Mouse (Mus musculus): ENCODE measurements around the gene Sstr2. TPM values are rescaled to one million over a fixed set of nuclear protein-coding genes. Genes with fewer than 3 reads are reported as not detected.
A peak's percentile ranks its signal among the peaks of the same experiment; 100 is the strongest.

The Sstr2 gene
- 0.65 and 1.4 TPM in 2 replicates for polyA plus RNA-seq (2015; fragmentation: Nextera tagmentation; extraction: Ambion mirVana)

- H3K27ac ChIP-seq, result no peak within 1 kb of the TSS
- H3K4me2 ChIP-seq (replicated peaks), result peak within 1 kb of the TSS; percentile 96
- H3K9me3 ChIP-seq, result no peaks in the 10 kb centered on the region
- peak within 1 kb of the TSS; percentile 40 for H3K9ac ChIP-seq
- H3K27me3 ChIP-seq (replicated peaks), result peaks cover 43% of the 10 kb centered on the region
- peak; percentile 75 for ATAC-seq
- H3K4me1 ChIP-seq (replicated peaks), result peaks cover 24% of the 10 kb centered on the region
- H3K4me3 ChIP-seq (replicated peaks), result peak within 1 kb of the TSS; percentile 44
- H3K36me3 ChIP-seq, result no peaks in the 10 kb centered on the region
- WGBS, result under 1% methylated on average over 54 of the region's 54 CpGs
These were observed at the start of gene Sstr2 for GRCm38 (mm10) chr11:113618672-113619419. Sstr2 (plus strand) TSS chr11:113619342.

- no peak for ATAC-seq
These were observed 47.5 kb upstream of the Sstr2 start for GRCm38 (mm10) chr11:113571616-113572015.

GRCm38 (mm10) chr11:113572641-113573040 is 46.5 kb upstream of the Sstr2 start:
- ATAC-seq, result no peak
- no peak overlapping the region for H3K9ac ChIP-seq

More at GRCm38 (mm10) chr11:113571616-113572015, 47.5 kb upstream of the Sstr2 start:
- Histone ChIP-seq H3K27ac (no peak overlapping the region), H3K4me1 (replicated peaks) (no peaks in the 10 kb centered on the region), H3K27me3 (replicated peaks) (no peaks in the 10 kb centered on the region), H3K9me3 (no peaks in the 10 kb centered on the region), H3K36me3 (no peaks in the 10 kb centered on the region), H3K4me2 (replicated peaks) (no peak overlapping the region), H3K4me3 (replicated peaks) (no peak overlapping the region), H3K9ac (no peak overlapping the region)

GRCm38 (mm10) chr11:113577221-113577620 is 41.9 kb upstream of the Sstr2 start:
- Histone ChIP-seq H3K4me3 (replicated peaks) (no peak overlapping the region), H3K27me3 (replicated peaks) (no peaks in the 10 kb centered on the region), H3K4me2 (replicated peaks) (no peak overlapping the region), H3K4me1 (replicated peaks) (no peaks in the 10 kb centered on the region), H3K36me3 (no peaks in the 10 kb centered on the region), H3K9me3 (no peaks in the 10 kb centered on the region), H3K27ac (no peak overlapping the region), H3K9ac (no peak overlapping the region)
- WGBS, result 84% methylated on average over 4 of the region's 4 CpGs
- no peak for ATAC-seq

More at GRCm38 (mm10) chr11:113572641-113573040, 46.5 kb upstream of the Sstr2 start:
- Histone ChIP-seq H3K4me2 (replicated peaks) (no peak overlapping the region), H3K27me3 (replicated peaks) (no peaks in the 10 kb centered on the region), H3K9me3 (no peaks in the 10 kb centered on the region), H3K36me3 (no peaks in the 10 kb centered on the region), H3K27ac (no peak overlapping the region), H3K4me3 (replicated peaks) (no peak overlapping the region), H3K4me1 (replicated peaks) (no peaks in the 10 kb centered on the region)
- WGBS, result 59% methylated on average over 6 of the region's 6 CpGs

- no peaks in the 10 kb centered on the region for H3K4me1 ChIP-seq (replicated peaks)
- no peaks in the 10 kb centered on the region for H3K9me3 ChIP-seq
- H3K27ac ChIP-seq, result no peak overlapping the region
- whole genome bisulfite sequencing, result 52% methylated on average over 11 of the region's 11 CpGs
- H3K4me3 ChIP-seq (replicated peaks), result no peak overlapping the region
- peak; percentile 55 for ATAC-seq
- H3K9ac ChIP-seq, result no peak overlapping the region
- no peaks in the 10 kb centered on the region for H3K36me3 ChIP-seq
- no peaks in the 10 kb centered on the region for H3K27me3 ChIP-seq (replicated peaks)
- no peak overlapping the region for H3K4me2 ChIP-seq (replicated peaks)
These were observed 35.1 kb upstream of the Sstr2 start for GRCm38 (mm10) chr11:113583879-113584661.

- no peaks in the 10 kb centered on the region for H3K36me3 ChIP-seq
- no peak overlapping the region for H3K9ac ChIP-seq
- WGBS, result 62% methylated on average over 6 of the region's 6 CpGs
- ATAC-seq, result no peak
- H3K27ac ChIP-seq, result no peak overlapping the region
- H3K9me3 ChIP-seq, result no peaks in the 10 kb centered on the region
- H3K4me1 ChIP-seq (replicated peaks), result no peaks in the 10 kb centered on the region
- H3K27me3 ChIP-seq (replicated peaks), result no peaks in the 10 kb centered on the region
- no peak overlapping the region for H3K4me2 ChIP-seq (replicated peaks)
- H3K4me3 ChIP-seq (replicated peaks), result no peak overlapping the region
These were observed 32.7 kb upstream of the Sstr2 start for GRCm38 (mm10) chr11:113586423-113586822.

- Histone ChIP-seq H3K9me3 (no peaks in the 10 kb centered on the region), H3K27ac (no peak overlapping the region), H3K4me2 (replicated peaks) (no peak overlapping the region), H3K27me3 (replicated peaks) (no peaks in the 10 kb centered on the region), H3K4me1 (replicated peaks) (no peaks in the 10 kb centered on the region), H3K36me3 (no peaks in the 10 kb centered on the region), H3K9ac (no peak overlapping the region), H3K4me3 (replicated peaks) (no peak overlapping the region)
- 47% methylated on average over 3 of the region's 3 CpGs for WGBS
- ATAC-seq, result no peak
These were observed 30.2 kb upstream of the Sstr2 start for GRCm38 (mm10) chr11:113588936-113589335.

GRCm38 (mm10) chr11:113595144-113595543 is 24.0 kb upstream of the Sstr2 start:
- H3K27ac ChIP-seq, result no peak overlapping the region
- H3K4me2 ChIP-seq (replicated peaks), result no peak overlapping the region
- ATAC-seq, result no peak
- H3K9ac ChIP-seq, result no peak overlapping the region
- no peaks in the 10 kb centered on the region for H3K36me3 ChIP-seq
- no peak overlapping the region for H3K4me3 ChIP-seq (replicated peaks)
- no peaks in the 10 kb centered on the region for H3K27me3 ChIP-seq (replicated peaks)
- WGBS, result 84% methylated on average over 5 of the region's 5 CpGs
- H3K9me3 ChIP-seq, result no peaks in the 10 kb centered on the region
- no peaks in the 10 kb centered on the region for H3K4me1 ChIP-seq (replicated peaks)

- no peaks in the 10 kb centered on the region for H3K36me3 ChIP-seq
- no peak overlapping the region for H3K4me2 ChIP-seq (replicated peaks)
- H3K9ac ChIP-seq, result no peak overlapping the region
- H3K9me3 ChIP-seq, result no peaks in the 10 kb centered on the region
- no peak overlapping the region for H3K4me3 ChIP-seq (replicated peaks)
- WGBS, result 87% methylated on average over 3 of the region's 3 CpGs
- ATAC-seq, result no peak
- no peaks in the 10 kb centered on the region for H3K27me3 ChIP-seq (replicated peaks)
- no peaks in the 10 kb centered on the region for H3K4me1 ChIP-seq (replicated peaks)
- no peak overlapping the region for H3K27ac ChIP-seq
These were observed 21.5 kb upstream of the Sstr2 start for GRCm38 (mm10) chr11:113597632-113598031.

- Histone ChIP-seq H3K4me2 (replicated peaks) (no peak overlapping the region), H3K9ac (no peak overlapping the region), H3K9me3 (no peaks in the 10 kb centered on the region), H3K4me3 (replicated peaks) (no peak overlapping the region), H3K36me3 (no peaks in the 10 kb centered on the region), H3K27ac (no peak overlapping the region), H3K4me1 (replicated peaks) (no peaks in the 10 kb centered on the region), H3K27me3 (replicated peaks) (no peaks in the 10 kb centered on the region)
- ATAC-seq, result no peak
- 82% methylated on average over 18 of the region's 18 CpGs for WGBS
These were observed 18.5 kb upstream of the Sstr2 start for GRCm38 (mm10) chr11:113600526-113601245.

- H3K27ac ChIP-seq, result no peak overlapping the region
- 62% methylated on average over 12 of the region's 12 CpGs for WGBS
- no peak overlapping the region for H3K9ac ChIP-seq
- H3K27me3 ChIP-seq (replicated peaks), result no peaks in the 10 kb centered on the region
- H3K4me2 ChIP-seq (replicated peaks), result no peak overlapping the region
- H3K9me3 ChIP-seq, result no peaks in the 10 kb centered on the region
- H3K4me3 ChIP-seq (replicated peaks), result no peak overlapping the region
- no peak for ATAC-seq
- no peaks in the 10 kb centered on the region for H3K36me3 ChIP-seq
- H3K4me1 ChIP-seq (replicated peaks), result no peaks in the 10 kb centered on the region
These were observed 17.4 kb upstream of the Sstr2 start for GRCm38 (mm10) chr11:113601616-113602343.

GRCm38 (mm10) chr11:113607556-113607955 is 11.6 kb upstream of the Sstr2 start:
- H3K4me3 ChIP-seq (replicated peaks), result no peak overlapping the region
- H3K4me1 ChIP-seq (replicated peaks), result peaks cover 14% of the 10 kb centered on the region
- H3K9ac ChIP-seq, result no peak overlapping the region
- H3K4me2 ChIP-seq (replicated peaks), result no peak overlapping the region
- no peaks in the 10 kb centered on the region for H3K9me3 ChIP-seq
- H3K36me3 ChIP-seq, result no peaks in the 10 kb centered on the region
- WGBS, result 94% methylated on average over 12 of the region's 12 CpGs
- H3K27ac ChIP-seq, result no peak overlapping the region
- no peak for ATAC-seq
- no peaks in the 10 kb centered on the region for H3K27me3 ChIP-seq (replicated peaks)

Measured in intestine, embryonic 15.5 days (tissue).